Mouse (Mus musculus) lung, adult 2 months (tissue): ENCODE results near the gene Cir1.

ENCODE experiments used
- CTCF ChIP-seq: fragments of 200-500 bp; IDR thresholded peaks from 2 replicates; pipeline ENCODE4 v1.5.1; 2011; ENCODE audit warnings: mild to moderate bottlenecking, low read length, control low read depth; ENCODE audit not compliant: insufficient read depth
- POLR2A ChIP-seq: fragments of 200-500 bp; IDR thresholded peaks from 2 replicates; pipeline ENCODE4 v1.6.1; 2011; ENCODE audit warnings: low read depth, mild to moderate bottlenecking, control low read depth, low read length, borderline replicate concordance; ENCODE audit errors: extremely low read depth

GRCm38 (mm10) chr2:73351927-73352374 is 39.5 kb upstream of the Cir1 start:
- TF ChIP-seq POLR2A (no peak), CTCF (no peak)
